Mouse (Mus musculus): ENCODE measurements around the gene Auh.

The Auh gene

DNA sequence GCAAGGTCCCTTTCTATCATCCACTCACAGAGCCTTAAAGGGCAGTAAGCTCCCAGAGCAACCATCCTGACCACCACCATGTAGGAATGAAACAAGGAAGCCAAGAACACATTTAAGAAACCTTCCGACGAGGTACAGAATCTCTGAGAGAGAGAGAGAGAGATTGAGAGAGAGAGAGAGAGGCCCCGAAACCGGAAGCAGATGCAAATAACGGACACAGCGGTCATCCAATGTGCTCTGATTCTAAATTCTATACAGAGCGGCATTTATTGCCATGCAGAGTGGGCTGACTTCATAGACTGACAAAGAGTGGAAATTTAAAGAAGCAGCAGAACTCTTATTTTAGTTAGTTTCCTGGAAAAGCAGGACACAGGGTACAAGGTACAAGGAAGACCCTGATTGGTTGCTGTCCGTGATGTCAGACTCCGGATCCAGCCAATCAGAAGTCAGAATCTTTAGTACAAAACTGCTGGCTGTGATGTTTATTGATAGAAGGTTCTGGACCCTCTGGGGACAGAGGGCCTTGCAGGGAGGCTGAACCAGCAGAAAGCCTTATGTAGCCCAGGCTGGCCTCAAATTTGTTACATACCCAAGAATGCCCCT is 137.1 kb downstream of the Auh start:
- DNase-seq = no peak

DNA sequence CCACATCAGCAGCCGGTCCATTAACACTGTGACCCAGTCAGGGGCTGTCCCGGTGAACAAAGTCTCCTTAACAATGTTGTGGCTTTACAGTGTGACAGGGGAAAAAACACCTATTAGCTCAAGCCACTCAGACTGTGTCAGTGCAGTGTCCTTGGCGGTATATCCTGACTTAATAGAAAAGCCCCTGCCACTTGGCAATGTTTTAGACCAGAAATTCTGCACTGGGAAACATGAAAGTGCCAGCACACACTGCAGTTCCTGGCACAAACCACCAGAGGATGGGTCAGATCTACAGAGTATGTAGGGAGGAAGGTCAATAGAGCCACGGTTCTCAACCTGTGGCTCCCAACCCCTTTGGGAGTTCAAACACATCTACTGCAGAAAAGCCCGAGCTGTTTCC is 138.6 kb downstream of the Auh start:
- no peak for DNase-seq

Measured in lung, postnatal 14 days (tissue).